Mouse (Mus musculus) monocyte, adult 5-6 weeks (primary cell): Measurements from ENCODE around the gene H2al1j. TPM values are rescaled to one million over a fixed set of nuclear protein-coding genes. Genes with fewer than 3 reads are reported as not detected.

Experiments
- total RNA-seq: library from RNA; stranded (forward); fragments of 200-1000, 200-491, 200-594 nt; gene quantifications from 3 replicates; pipeline ENCODE4 v1.2.3, GENCODE M21; 2017

The H2al1j gene
- total RNA-seq, 1 experiment from 2014 or later, result not detected

Other genes starting within 250 kb of the H2al1j start
- not detected in 3 replicates for gene H2al1a, start 28.6 kb upstream of the H2al1j start, total RNA-seq
- gene H2al1b, start 25.4 kb upstream of the H2al1j start, total RNA-seq, result not detected in 3 replicates
- not detected in 3 replicates for gene H2al1c, start 22.2 kb upstream of the H2al1j start, total RNA-seq
- not detected in 3 replicates for gene H2al1d, start 19.0 kb upstream of the H2al1j start, total RNA-seq
- not detected in 3 replicates for gene H2al1e, start 15.9 kb upstream of the H2al1j start, total RNA-seq
- not detected in 3 replicates for gene H2al1f, start 12.7 kb upstream of the H2al1j start, total RNA-seq
- not detected in 3 replicates for gene H2al1g, start 9.6 kb upstream of the H2al1j start, total RNA-seq
- not detected in 3 replicates for gene H2al1h, start 6.3 kb upstream of the H2al1j start, total RNA-seq
- gene H2al1i, start 3.2 kb upstream of the H2al1j start, total RNA-seq, result not detected in 3 replicates